Mouse (Mus musculus): Measurements from ENCODE around the gene Slc25a12. TPM values are rescaled to one million over a fixed set of nuclear protein-coding genes. Genes with fewer than 3 reads are reported as not detected.
A peak's percentile ranks its signal among the peaks of the same experiment; 100 is the strongest.

The Slc25a12 gene
- total RNA-seq, 2 experiments from 2014 or later: 117 to 121 TPM

GRCm38 (mm10) chr2:71315022-71315421 is 52.5 kb downstream of the Slc25a12 start:
- intact Hi-C loops (cut with DNase I): no loop called here
- no peak for DNase-seq

GRCm38 (mm10) chr2:71314080-71314479 is 53.5 kb downstream of the Slc25a12 start:
- DNase-seq: no peak
- intact Hi-C loops (cut with DNase I): no loop called here

DNA sequence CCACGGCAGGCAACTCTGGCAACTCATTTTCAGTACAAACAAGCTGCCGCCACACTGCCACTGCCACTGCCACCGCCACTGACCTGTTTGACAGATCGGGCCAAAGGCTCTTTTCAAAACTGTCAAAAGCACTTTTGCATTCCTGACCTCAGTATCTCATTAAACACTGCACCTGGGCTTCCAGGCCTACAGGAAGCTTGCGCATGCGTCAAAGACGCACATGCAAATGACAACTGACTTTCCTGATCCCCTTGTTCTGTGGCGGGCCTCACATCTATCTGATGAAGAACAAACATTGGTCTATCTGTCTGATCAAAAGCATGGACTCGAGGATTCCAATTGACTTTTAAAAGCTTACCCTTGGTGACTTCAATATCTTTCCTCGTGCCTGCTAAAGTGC is 55.5 kb downstream of the Slc25a12 start:
- no peak for DNase-seq
- intact Hi-C loops (cut with DNase I): no loop called here

GRCm38 (mm10) chr2:71309726-71310125 is 57.8 kb downstream of the Slc25a12 start:
- no peak for DNase-seq

DNA sequence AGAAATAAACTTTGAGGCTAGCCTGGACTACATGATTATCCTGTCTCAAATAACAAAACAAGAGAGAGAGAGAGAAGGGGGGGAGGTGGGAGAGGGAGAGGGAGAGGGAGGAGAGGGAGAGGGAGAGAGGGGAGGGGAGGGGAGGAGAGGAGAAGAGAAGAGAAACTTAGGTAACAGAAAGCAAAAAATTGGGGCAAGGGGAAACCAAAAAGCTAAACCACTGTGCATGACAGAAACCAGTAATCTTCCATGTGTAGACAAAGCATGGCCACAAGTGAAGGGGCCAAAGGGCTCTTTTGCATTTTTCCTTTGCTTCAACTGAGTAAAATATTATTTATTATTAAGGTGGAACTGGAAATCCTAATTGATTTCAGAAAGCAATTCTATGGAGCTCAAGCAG is 61.2 kb downstream of the Slc25a12 start:
- DNase-seq: no peak
- intact Hi-C loops (cut with DNase I): no loop called here

More at GRCm38 (mm10) chr2:71309726-71310125, 57.8 kb downstream of the Slc25a12 start:
- intact Hi-C loops (cut with DNase I): no loop called here

- intact Hi-C loops (cut with DNase I): no loop called here
- DNase-seq: peak; percentile 45
Measured at GRCm38 (mm10) chr2:71304821-71305220, 62.7 kb downstream of the Slc25a12 start.

GRCm38 (mm10) chr2:71303221-71303620 is 64.3 kb downstream of the Slc25a12 start:
- intact Hi-C loops (cut with DNase I): no loop called here
- peak; percentile 73 for DNase-seq

- intact Hi-C loops (cut with DNase I): no loop called here
- no peak for DNase-seq
Measured at GRCm38 (mm10) chr2:71302156-71302663, 65.3 kb downstream of the Slc25a12 start.

GRCm38 (mm10) chr2:71298729-71299128 is 68.8 kb downstream of the Slc25a12 start:
- DNase-seq: no peak
- intact Hi-C loops (cut with DNase I): no loop called here

- intact Hi-C loops (cut with DNase I): no loop called here
- no peak for DNase-seq
Measured at GRCm38 (mm10) chr2:71297501-71297900, 70.0 kb downstream of the Slc25a12 start.

DNA sequence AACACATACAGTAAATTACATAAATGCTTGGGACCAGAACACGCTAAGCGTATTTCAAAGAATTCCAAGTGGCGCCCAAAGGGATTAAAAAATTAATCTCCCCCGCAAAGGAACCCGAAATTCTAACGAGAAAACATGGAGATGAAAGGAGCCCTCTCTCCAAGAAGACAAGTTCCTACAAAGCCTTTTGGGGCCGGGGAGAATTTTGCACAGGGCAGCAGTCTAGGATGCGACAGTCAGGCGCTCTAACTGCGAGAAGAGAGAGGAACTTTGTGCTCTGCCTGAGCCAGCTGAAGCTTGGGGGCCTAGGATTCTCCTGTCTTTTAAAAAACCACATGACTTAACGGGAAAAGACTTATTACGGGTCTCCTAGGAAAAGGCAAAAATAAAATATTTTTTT is 71.7 kb downstream of the Slc25a12 start:
- no peak for DNase-seq
- intact Hi-C loops (cut with DNase I): no loop called here

- DNase-seq: no peak
Measured at GRCm38 (mm10) chr2:71294489-71294888, 73.1 kb downstream of the Slc25a12 start.

DNA sequence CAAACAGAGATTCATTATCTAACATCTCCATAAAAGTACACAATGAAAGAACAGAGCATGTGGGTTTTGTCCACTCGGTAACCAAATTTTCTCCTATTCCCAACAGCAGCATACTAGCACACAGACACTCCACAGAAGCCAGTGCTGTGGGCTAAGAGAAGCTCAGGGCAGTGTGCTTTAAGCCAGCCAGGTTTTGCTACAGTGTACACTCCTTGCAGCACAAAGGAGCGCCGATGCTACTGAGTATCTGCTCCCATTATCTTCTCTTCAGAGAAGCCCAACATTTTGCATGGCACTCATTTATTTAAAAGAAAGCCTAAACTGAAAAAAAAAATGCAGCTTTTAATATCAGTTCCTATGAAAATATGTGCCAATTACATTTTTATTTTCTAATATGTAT is 73.6 kb downstream of the Slc25a12 start:
- intact Hi-C loops (cut with DNase I): no loop called here
- no peak for DNase-seq

More at GRCm38 (mm10) chr2:71294489-71294888, 73.1 kb downstream of the Slc25a12 start:
- intact Hi-C loops (cut with DNase I): no loop called here

DNA sequence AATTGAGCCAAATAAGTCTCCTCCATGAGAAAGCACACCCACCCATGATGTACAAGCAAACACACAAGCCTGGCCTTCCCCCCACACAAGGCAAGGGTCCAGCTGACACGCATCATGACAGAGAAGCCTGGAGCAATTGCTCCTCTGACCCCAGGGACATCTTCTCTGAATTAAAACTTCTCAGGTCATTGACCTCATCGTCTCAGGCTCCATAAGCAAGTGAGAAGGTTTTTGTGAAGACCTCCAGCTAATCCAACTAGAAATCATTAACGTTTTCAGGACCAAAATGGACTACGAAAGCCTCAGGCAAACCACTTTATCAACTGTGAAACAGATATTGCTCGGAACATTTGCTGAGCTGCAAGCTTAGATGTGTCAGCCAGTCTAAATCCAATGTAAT is 76.0 kb downstream of the Slc25a12 start:
- DNase-seq: no peak
- intact Hi-C loops (cut with DNase I): no loop called here

GRCm38 (mm10) chr2:71290107-71290775 is 77.3 kb downstream of the Slc25a12 start:
- peak; percentile 39 for DNase-seq
- intact Hi-C loops (cut with DNase I): no loop called here

GRCm38 (mm10) chr2:71281981-71282380 is 85.6 kb downstream of the Slc25a12 start:
- intact Hi-C loops (cut with DNase I): no loop called here
- DNase-seq: no peak

DNA sequence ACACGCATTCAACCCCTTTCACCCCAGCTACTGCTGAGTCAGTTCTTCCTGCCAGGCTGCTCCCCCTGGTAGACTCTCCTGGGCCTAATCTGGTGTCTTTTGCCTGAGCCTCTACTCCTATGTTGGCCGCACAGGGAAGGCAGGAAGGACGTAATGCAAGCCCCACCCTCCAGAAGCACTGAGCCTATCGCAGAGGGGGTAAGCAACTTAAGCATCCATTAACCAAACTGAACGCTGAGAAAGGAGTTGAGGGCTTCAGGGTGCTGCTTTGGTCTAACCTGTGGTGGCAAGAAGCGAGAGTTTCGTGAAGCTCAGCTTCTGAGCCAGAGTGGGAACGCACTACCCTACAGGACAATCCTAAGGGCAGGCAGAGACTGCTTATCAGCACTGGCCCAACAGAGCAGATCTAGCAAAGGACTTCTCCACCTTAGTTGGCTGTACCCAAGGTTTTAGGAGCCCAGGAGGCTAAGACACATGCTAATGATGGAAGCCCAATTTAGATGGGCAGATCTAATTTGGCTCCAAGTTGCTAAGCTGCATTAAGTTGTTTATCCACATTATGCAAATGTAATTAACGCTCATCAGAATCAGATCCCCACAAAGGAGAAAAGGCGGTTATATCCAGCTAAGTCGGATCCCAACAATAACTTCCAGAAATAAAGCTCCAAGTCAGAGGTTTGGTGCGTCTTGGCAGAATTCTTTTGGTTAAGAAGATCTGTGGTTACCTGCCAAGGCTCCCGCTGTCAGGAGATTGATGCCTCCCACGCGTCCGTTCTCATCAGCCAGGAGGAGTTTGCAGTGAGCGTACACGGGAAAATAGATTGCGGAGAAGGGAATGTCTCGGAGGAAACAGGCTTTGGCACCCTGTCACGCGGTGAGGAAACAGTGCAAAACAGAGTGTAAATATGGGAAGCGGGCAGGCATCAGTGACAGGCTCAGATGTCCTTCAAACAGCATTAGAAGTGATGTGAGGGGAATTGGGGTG is 88.5 kb downstream of the Slc25a12 start:
- intact Hi-C loops (cut with DNase I): no loop called here
- peak; percentile 57 for DNase-seq

DNA sequence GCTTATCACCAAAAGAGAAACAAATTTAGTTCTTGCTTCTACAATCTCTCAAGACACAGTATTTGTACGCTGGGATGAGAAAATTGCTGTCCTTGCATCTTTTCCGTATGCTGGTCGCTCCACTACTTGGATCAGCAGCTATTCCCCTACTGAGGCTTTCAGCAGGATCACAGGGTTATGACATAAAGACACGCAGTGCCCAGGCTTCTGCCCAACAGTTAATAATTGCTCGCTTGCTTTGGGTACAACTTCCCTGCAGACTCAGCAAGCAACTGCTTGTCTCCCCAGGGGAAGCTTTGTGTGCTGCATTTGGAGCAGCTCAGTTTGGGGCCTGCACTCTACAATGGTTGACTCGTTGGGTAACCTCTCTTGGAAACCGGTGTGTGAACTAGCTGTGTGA is 91.8 kb downstream of the Slc25a12 start:
- no peak for DNase-seq
- intact Hi-C loops (cut with DNase I): no loop called here

DNA sequence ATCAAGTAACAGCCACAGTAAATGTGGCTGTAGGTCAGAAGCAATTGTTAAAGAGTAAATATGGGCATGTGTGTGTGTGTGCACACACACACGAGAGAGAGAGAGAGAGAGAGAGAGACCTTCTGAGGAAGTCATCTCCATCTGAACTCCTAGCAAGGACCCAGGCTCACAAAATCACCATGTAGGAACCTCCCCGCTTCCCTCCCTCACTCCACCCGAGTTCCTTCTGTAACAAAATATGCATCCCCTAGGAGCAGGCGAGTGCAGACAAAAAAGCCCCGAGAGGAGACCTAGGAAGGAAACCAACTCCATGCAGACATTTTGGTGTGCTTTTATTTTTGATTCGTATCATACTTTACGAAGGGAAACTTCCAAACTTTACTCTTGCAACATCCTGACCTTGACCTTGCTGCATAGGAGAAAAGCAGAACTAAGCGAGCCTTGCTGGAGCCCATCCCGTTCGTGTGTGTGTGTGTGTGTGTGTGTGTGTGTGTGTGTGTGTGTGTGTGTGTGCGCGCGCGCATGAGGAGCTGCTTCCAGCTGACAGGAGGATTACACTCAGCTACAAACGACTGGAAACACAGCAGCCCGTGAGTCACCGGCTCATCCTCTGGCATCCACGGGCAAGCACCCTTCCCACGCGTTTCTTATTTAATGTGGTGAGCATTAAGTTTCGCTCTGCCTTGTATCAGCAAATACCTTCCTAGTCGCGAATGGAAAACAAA is 93.4 kb downstream of the Slc25a12 start:
- no peak for DNase-seq
- intact Hi-C loops (cut with DNase I): no loop called here

- no peak for DNase-seq
- intact Hi-C loops (cut with DNase I): no loop called here
Measured at GRCm38 (mm10) chr2:71270085-71270484, 97.5 kb downstream of the Slc25a12 start.

DNA sequence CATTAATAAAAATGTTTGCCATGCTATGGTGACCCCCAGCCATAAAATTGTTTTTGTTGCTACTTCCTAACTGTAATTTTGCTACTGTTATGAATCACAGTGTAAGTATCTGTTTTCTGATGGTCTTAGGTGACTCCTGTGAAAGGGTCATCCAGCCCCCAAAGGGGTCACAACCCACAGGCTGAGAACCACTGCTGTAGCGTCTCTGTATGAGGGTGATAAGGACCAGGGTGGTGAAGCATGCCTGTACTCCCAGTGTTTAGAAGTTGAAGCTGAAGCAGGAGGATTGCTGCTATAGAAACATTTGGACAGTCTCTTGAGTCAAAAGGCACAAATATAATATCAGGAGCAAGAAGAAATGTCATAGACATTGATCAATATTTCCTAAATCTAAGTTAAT is 98.2 kb downstream of the Slc25a12 start:
- intact Hi-C loops (cut with DNase I): no loop called here
- DNase-seq: no peak

Measured in left cerebral cortex, postnatal 4 days (tissue).